Mouse (Mus musculus) heart, embryonic 11.5 days (tissue): ENCODE results near the gene Pbx1. TPM values are rescaled to one million over a fixed set of nuclear protein-coding genes. Genes with fewer than 3 reads are reported as not detected.

Experiments
- ATAC-seq: fragments of 200-750 bp; cut with Nextera tagmentation; replicated peaks from 2 replicates; pipeline ENCODE4 v1.8.0; 2017; ENCODE audit warnings: moderate library complexity; ENCODE audit not compliant: insufficient number of reproducible peaks, low FRiP score, low TSS enrichment
- H3K27ac ChIP-seq: fragments of 300-500 bp; sonication (generic); 2 replicates; pipeline ENCODE4 v1.5.1; 2014; ENCODE audit warnings: mild to moderate bottlenecking, low read depth, low read length
- H3K27me3 ChIP-seq: fragments of 300-500 bp; sonication (generic); 2 replicates; pipeline ENCODE4 v1.6.1; 2014; ENCODE audit warnings: mild to moderate bottlenecking, low read length, mixed read lengths; ENCODE audit not compliant: control insufficient read depth, insufficient read depth
- H3K36me3 ChIP-seq: fragments of 300-500 bp; sonication (generic); 2 replicates; pipeline ENCODE4 v1.6.1; 2014; ENCODE audit warnings: mild to moderate bottlenecking, low read length, moderate library complexity, mixed read lengths; ENCODE audit not compliant: control insufficient read depth, insufficient read depth
- H3K4me1 ChIP-seq: fragments of 300-500 bp; sonication (generic); 2 replicates; pipeline ENCODE4 v1.6.1; 2014; ENCODE audit warnings: low read length; ENCODE audit not compliant: control insufficient read depth, insufficient read depth
- H3K4me2 ChIP-seq: fragments of 300-500 bp; sonication (generic); 2 replicates; pipeline ENCODE4 v1.6.1; 2014; ENCODE audit warnings: mild to moderate bottlenecking, moderate library complexity
- H3K4me3 ChIP-seq: fragments of 300-500 bp; sonication (generic); 2 replicates; pipeline ENCODE4 v1.5.1; 2014; ENCODE audit warnings: low read depth, low read length
- H3K9ac ChIP-seq: fragments of 300-500 bp; sonication (generic); 2 replicates; pipeline ENCODE4 v1.6.1; 2014; ENCODE audit warnings: mild to moderate bottlenecking, low read depth, low read length, moderate library complexity
- H3K9me3 ChIP-seq: fragments of 300-500 bp; sonication (generic); replicated peaks from 2 replicates; pipeline ENCODE4 v1.6.1; 2016; ENCODE audit warnings: low read length; ENCODE audit not compliant: control insufficient read depth
- WGBS: fragments of 180-500 bp; shearing (Covaris S2); extraction: QIAGEN DNeasy Blood & Tissue Kit; methylation state at CpG from one replicate; pipeline ENCODE4 v1.1.7; 2014; ENCODE audit not compliant: insufficient replicate concordance; 5-methylcytosine and 5-hydroxymethylcytosine counted together
- polyA plus RNA-seq: library from polyadenylated mRNA; unstranded; fragments of >200 nt; fragmentation: Nextera tagmentation; extraction: Ambion mirVana; gene quantifications from 2 replicates; pipeline ENCODE4 v1.2.1, GENCODE M21; 2014

The Pbx1 gene
- polyA plus RNA-seq, 1 experiment from 2014 or later: 33.5 TPM

DNA sequence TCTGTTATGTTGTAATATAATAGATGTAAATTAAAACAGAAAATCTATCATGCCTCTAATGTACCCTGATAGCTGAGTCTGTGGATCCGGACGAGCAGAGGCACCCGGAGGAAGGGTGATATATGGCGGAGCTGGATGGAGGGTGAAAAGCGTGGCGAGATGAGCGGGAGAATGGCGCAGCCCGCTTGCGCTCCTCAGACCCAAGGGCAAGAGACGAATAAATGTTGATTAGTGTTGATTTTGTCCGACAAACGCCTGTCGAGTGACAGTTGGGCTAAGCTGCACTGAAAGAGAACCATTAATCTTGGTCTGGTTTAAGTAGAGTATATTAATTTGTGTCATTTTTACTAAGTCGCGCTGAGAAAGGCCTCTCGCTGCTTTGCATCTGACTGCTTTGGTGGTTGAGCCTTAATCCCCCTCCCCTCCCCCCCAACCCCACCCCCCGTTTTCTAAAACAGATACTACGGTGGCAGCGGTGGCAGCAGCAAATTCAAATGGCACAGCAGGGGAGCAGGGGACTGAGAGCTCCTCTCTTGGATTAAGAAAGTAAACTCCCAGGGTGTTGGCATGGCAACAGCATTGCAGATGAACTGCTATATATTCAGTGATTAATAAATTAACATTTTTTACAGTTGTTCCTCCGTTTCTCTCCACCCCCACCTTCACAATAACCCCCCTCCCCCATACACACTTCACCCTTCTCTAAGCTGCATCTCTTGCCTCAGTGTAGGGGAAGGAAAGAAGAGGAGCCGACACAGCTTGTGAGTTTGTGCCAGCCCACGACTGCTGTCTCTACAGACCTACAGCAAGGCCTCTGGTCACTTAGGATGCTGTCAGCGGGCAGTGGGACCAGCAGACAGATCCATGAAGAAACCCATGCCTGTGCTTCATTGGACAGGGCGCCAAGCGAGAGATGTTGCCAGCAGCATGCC, 74.1 kb downstream of the Pbx1 start:
- Histone ChIP-seq H3K36me3 (no peaks in the 10 kb centered on the region), H3K4me3 (peak overlapping the region; percentile 22; the same call in 1 of the 2 replicates), H3K27ac (no peak overlapping the region), H3K27me3 (no peaks in the 10 kb centered on the region), H3K9me3 (no peaks in the 10 kb centered on the region), H3K4me2 (peak overlapping the region; percentile 61), H3K9ac (0 out of 2 replicates have a peak overlapping the region, but pooled peaks have one; percentile 34), H3K4me1 (peaks cover 53% of the 10 kb centered on the region)
- no peak for ATAC-seq
- WGBS: 14% methylated on average over 26 of the region's 26 CpGs

GRCm38 (mm10) chr1:168356970-168357441, 75.1 kb downstream of the Pbx1 start:
- ATAC-seq: peak; percentile 40; the same call in 1 of the 2 replicates
- Histone ChIP-seq H3K9ac (no peak overlapping the region), H3K4me3 (peak overlapping the region; percentile 17), H3K27ac (0 out of 2 replicates have a peak overlapping the region, but pooled peaks have one; percentile 15), H3K36me3 (no peaks in the 10 kb centered on the region), H3K4me1 (peaks cover 48% of the 10 kb centered on the region), H3K27me3 (no peaks in the 10 kb centered on the region), H3K9me3 (no peaks in the 10 kb centered on the region), H3K4me2 (peak overlapping the region; percentile 61)
- 9% methylated on average over 14 of the region's 14 CpGs for WGBS

- Histone ChIP-seq H3K36me3 (no peaks in the 10 kb centered on the region), H3K4me3 (no peak overlapping the region), H3K9ac (no peak overlapping the region), H3K27me3 (no peaks in the 10 kb centered on the region), H3K4me2 (no peak overlapping the region), H3K9me3 (no peaks in the 10 kb centered on the region), H3K4me1 (peaks cover 48% of the 10 kb centered on the region), H3K27ac (no peak overlapping the region)
- ATAC-seq: no peak
- whole genome bisulfite sequencing: 58% methylated on average over 10 of the region's 10 CpGs
Measured at GRCm38 (mm10) chr1:168355985-168356556, 76.0 kb downstream of the Pbx1 start.

DNA sequence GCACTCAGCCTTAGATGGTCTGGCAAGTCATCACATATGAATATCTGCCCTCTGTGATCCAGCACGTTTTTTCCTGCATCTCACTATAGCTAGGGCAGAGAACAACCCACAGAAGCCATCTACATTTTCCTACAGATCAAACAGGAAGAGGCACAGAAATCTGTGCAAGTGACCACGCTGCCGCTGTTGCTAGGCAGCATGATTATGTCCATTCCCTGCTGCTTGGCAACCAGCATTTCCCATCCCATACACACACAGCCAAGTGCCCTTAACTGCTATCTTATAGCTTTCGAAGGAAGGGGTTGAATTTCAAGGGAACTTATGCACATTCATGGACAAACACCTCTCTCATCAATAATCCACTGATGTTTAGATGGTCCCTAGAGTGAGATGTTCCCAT, 77.1 kb downstream of the Pbx1 start:
- H3K27me3 ChIP-seq: no peaks in the 10 kb centered on the region
- H3K4me3 ChIP-seq: no peak overlapping the region
- no peaks in the 10 kb centered on the region for H3K36me3 ChIP-seq
- H3K4me2 ChIP-seq: no peak overlapping the region
- peaks cover 50% of the 10 kb centered on the region for H3K4me1 ChIP-seq
- 26% methylated on average over 4 of the region's 4 CpGs for WGBS
- no peak overlapping the region for H3K9ac ChIP-seq
- no peak overlapping the region for H3K27ac ChIP-seq
- ATAC-seq: no peak
- H3K9me3 ChIP-seq: no peaks in the 10 kb centered on the region

DNA sequence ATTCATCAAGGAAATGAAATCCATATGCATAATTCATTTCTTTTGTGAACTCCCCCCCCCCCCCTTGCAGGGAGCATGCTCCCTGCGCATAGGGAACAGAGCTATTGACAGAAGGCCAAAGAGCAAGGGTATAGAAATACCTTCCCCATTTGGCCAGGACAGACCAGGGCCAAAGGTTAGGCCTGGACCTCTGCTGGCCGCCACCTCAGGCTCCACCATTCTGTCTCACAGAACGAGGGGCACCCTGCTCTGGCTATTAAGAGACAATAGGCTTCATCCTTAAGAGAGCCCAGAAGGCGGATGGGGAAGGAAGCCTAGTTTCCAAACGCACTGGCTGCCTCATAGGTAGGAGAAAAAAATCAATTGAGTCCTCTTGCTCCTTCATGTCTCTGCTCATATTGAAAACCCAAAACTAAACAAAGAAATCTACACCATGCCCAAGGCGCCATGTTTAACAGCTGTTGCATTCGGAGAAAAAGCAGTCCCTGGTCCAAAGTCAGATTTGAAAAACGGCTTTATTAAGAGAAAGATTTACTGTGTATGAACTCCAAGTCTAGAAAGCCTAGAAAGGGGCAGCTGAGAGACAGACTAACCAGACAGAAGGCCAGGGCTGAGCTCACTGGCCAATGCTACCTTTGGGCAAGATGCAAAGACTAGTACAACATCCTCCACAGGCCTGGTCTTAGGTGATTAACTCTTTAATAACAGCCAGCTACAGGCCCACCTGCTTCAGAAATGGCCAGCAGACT, 83.9 kb downstream of the Pbx1 start:
- H3K4me2 ChIP-seq: no peak overlapping the region
- 84% methylated on average over 8 of the region's 8 CpGs for WGBS
- peaks cover 16% of the 10 kb centered on the region for H3K4me1 ChIP-seq

DNA sequence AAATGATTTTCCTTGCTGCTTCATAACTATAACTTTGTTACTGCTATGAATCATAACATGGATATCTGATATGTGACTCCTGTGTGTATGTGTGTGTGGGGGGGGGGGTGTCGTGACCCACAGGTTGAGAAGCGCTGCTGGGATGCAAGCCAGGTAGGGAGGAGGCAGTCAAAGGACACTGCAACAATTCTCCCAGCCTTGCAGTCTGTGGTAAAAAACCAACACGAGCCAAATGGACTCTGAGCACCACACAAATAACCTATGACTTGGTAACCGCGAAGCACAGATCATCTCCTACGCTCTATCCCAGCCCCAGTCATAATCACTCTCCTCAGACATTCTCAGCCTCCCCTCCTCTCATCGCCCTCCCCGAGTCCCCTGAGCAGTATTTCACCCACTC, 87.2 kb downstream of the Pbx1 start:
- WGBS: 80% methylated on average over 8 of the region's 8 CpGs
- H3K36me3 ChIP-seq: no peaks in the 10 kb centered on the region
- no peak for ATAC-seq
- H3K4me1 ChIP-seq: peaks cover 14% of the 10 kb centered on the region
- H3K4me3 ChIP-seq: no peak overlapping the region
- no peak overlapping the region for H3K27ac ChIP-seq
- H3K9me3 ChIP-seq: no peaks in the 10 kb centered on the region
- no peak overlapping the region for H3K9ac ChIP-seq
- no peaks in the 10 kb centered on the region for H3K27me3 ChIP-seq
- H3K4me2 ChIP-seq: no peak overlapping the region

More for the DNA sequence above, 83.9 kb downstream of the Pbx1 start:
- Histone ChIP-seq H3K9me3 (no peaks in the 10 kb centered on the region), H3K27ac (no peak overlapping the region), H3K27me3 (no peaks in the 10 kb centered on the region), H3K9ac (no peak overlapping the region), H3K4me3 (no peak overlapping the region), H3K36me3 (no peaks in the 10 kb centered on the region)
- ATAC-seq: no peak

GRCm38 (mm10) chr1:168344262-168344661, 87.8 kb downstream of the Pbx1 start:
- H3K27ac ChIP-seq: no peak overlapping the region
- ATAC-seq: no peak
- no peaks in the 10 kb centered on the region for H3K27me3 ChIP-seq
- no peak overlapping the region for H3K4me2 ChIP-seq
- H3K9me3 ChIP-seq: no peaks in the 10 kb centered on the region
- no peaks in the 10 kb centered on the region for H3K36me3 ChIP-seq
- peaks cover 14% of the 10 kb centered on the region for H3K4me1 ChIP-seq
- H3K4me3 ChIP-seq: no peak overlapping the region
- WGBS: 77% methylated on average over 5 of the region's 5 CpGs
- no peak overlapping the region for H3K9ac ChIP-seq

GRCm38 (mm10) chr1:168342269-168342668, 89.8 kb downstream of the Pbx1 start:
- WGBS: 52% methylated on average over 6 of the region's 6 CpGs

More at GRCm38 (mm10) chr1:168342269-168342668, 89.8 kb downstream of the Pbx1 start:
- Histone ChIP-seq H3K9me3 (no peaks in the 10 kb centered on the region), H3K4me3 (no peak overlapping the region), H3K27ac (no peak overlapping the region), H3K27me3 (no peaks in the 10 kb centered on the region), H3K4me2 (no peak overlapping the region), H3K9ac (no peak overlapping the region), H3K4me1 (peaks cover 18% of the 10 kb centered on the region), H3K36me3 (no peaks in the 10 kb centered on the region)
- no peak for ATAC-seq
